Mouse (Mus musculus): ENCODE measurements around the gene Spry1.

GRCm38 (mm10) chr3:37669100-37669499 lies 29.4 kb downstream of the Spry1 start:
- TF ChIP-seq CTCF (IDR thresholded peaks at IDR 0.05) (no peak), EP300 (IDR thresholded peaks at IDR 0.05; ENCODE audit: insufficient read depth, low read depth, low read length) (no peak)

Data from heart, adult 2 months (tissue).